Mouse (Mus musculus) heart, adult 2 months (tissue): ENCODE results near the gene Ntpcr.

ENCODE experiments used
- CTCF ChIP-seq: fragments of 200-600 bp; IDR thresholded peaks from 2 replicates; pipeline ENCODE4 v1.8.1; 2022; ENCODE audit warnings: antibody characterized with exemption, mild to moderate bottlenecking, moderate library complexity
- POLR2A ChIP-seq: fragments of 200-500 bp; IDR thresholded peaks from 2 replicates; pipeline ENCODE4 v1.6.1; 2011; ENCODE audit warnings: mild to moderate bottlenecking, low read depth, low read length, control low read depth; ENCODE audit not compliant: insufficient read depth

DNA sequence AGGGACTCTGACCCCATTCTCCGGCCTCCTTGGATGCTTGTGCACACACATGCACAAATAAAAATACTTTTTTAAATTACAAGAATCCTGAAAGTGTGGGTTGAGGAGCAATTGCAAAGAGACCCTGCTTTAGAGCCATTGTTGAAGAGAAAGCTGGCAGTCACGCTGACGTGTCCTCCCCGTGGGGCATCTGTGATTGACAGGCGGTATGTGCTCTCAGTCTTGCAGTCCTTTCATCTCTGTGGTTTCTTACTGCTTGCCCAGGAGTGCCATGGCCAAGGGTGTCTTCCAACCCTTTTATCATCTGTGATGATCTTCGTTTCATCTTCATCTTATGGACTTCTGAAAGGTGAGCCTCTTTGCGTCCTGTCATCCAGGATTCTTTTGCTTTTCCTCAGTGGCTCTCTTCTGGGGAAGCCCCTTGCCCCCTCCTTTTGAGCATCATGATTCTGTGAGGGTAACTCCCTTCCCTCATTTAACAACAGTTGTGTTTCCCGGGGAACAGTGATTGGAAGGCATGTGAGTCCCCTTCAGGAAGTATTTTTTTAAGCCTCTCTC lies 48.8 kb upstream of the Ntpcr start:
- TF ChIP-seq CTCF: no peak
- TF ChIP-seq POLR2A: no peak
